In genomic region chr12:96167551-96167950, GRCm38 (mm10) we compare ENCODE assay signal across 19 mouse cellular contexts.
A peak's percentile ranks its signal among the peaks of the same experiment; 100 is the strongest.
DNase-seq lines count a peak whose midpoint lies in the region; ATAC-seq and TF ChIP-seq lines count a peak whose summit lies in the region.
"Had no signal": no experiment of that assay in that cellular context is flagged by ENCODE, and none has a peak within 500 bp of the region (broad histone marks: within the 10 kb centered on the region; RNA-seq: fewer than 3 reads in every experiment).

No protein-coding gene starts in this region.

- peak; percentile 20 for DNase-seq in embryonic facial prominence, embryonic 14.5 days (ENCODE audit: low spot score)
- DNase-seq in embryonic facial prominence, embryonic 10.5 days (ENCODE audit: low spot score): no peak
- DNase-seq in heart, postnatal 0 days (ENCODE audit: low spot score): peak; percentile 11
- DNase-seq in heart, adult 9 months (ENCODE audit: low spot score in 2 of 2): no peak
- DNase-seq in left cerebral cortex, postnatal 4 days: peak; percentile 14
- DNase-seq in left cerebral cortex, adult 8-10 months (ENCODE audit: low spot score in 2 of 2): no peak
- peak; percentile 20 for DNase-seq in right cerebral cortex, postnatal 4 days
- DNase-seq in right cerebral cortex, postnatal 14 days: no peak
- DNase-seq: adrenal gland, adult 2 months; cerebellum, adult 11-12 months; gastrocnemius, postnatal 14 days; kidney, adult 9 months; liver, embryonic 13.5 days; thymus, adult 2 months had no signal

- no peak overlapping the region for H3K4me3 ChIP-seq in embryonic facial prominence, embryonic 14.5 days (ENCODE audit: low read depth, low read length)
- no peak overlapping the region for H3K4me3 ChIP-seq in embryonic facial prominence, embryonic 10.5 days
- no peak overlapping the region for H3K4me3 ChIP-seq in heart, postnatal 0 days (ENCODE audit: low read depth, low read length)
- H3K4me3 ChIP-seq: left cerebral cortex, adult 2 months; limb, embryonic 12.5 days; liver, embryonic 13.5 days; neural tube, embryonic 12.5 days had no signal

- ATAC-seq in embryonic facial prominence, embryonic 14.5 days (ENCODE audit: low read depth): no peak
- no peak for ATAC-seq in heart, postnatal 0 days (ENCODE audit: insufficient read depth, low read depth)

- no peak for TF ChIP-seq EP300 in heart, postnatal 0 days (IDR thresholded peaks at IDR 0.05; ENCODE audit: low read depth)

- no peak overlapping the region for H3K4me2 ChIP-seq in embryonic facial prominence, embryonic 14.5 days (ENCODE audit: low read depth, low read length)
- H3K4me2 ChIP-seq in heart, postnatal 0 days (ENCODE audit: low read depth, low read length): no peak overlapping the region
- H3K4me2 ChIP-seq: heart, embryonic 11.5 days; limb, embryonic 12.5 days; liver, embryonic 13.5 days; neural tube, embryonic 12.5 days had no signal

- no peak overlapping the region for H3K27ac ChIP-seq in embryonic facial prominence, embryonic 14.5 days (replicated peaks; ENCODE audit: low read depth, low read length)
- H3K27ac ChIP-seq in embryonic facial prominence, embryonic 10.5 days (replicated peaks): no peak overlapping the region
- H3K27ac ChIP-seq in heart, postnatal 0 days (ENCODE audit: low read depth): 0 out of 2 replicates have a peak overlapping the region, but pooled peaks have one; percentile 3
- H3K27ac ChIP-seq: left cerebral cortex, adult 2 months; limb, embryonic 12.5 days; liver, embryonic 13.5 days; neural tube, embryonic 12.5 days had no signal

- intact Hi-C loops in left cerebral cortex, postnatal 4 days (cut with DNase I): no loop called here

- no peaks in the 10 kb centered on the region for H3K9me3 ChIP-seq in embryonic facial prominence, embryonic 14.5 days (ENCODE audit: control insufficient read depth, low read length)
- no peaks in the 10 kb centered on the region for H3K9me3 ChIP-seq in embryonic facial prominence, embryonic 10.5 days
- no peaks in the 10 kb centered on the region for H3K9me3 ChIP-seq in heart, postnatal 0 days (replicated peaks; ENCODE audit: control insufficient read depth, low read length)
- H3K9me3 ChIP-seq: limb, embryonic 12.5 days; liver, embryonic 13.5 days; neural tube, embryonic 12.5 days had no signal

- no peak for TF ChIP-seq CTCF in heart, postnatal 0 days (IDR thresholded peaks at IDR 0.05; ENCODE audit: low read depth)

- H3K27me3 ChIP-seq in embryonic facial prominence, embryonic 14.5 days (replicated peaks; ENCODE audit: control insufficient read depth, insufficient read depth, low read length): no peaks in the 10 kb centered on the region
- H3K27me3 ChIP-seq in embryonic facial prominence, embryonic 10.5 days (replicated peaks; ENCODE audit: low read depth, poor library complexity, severe bottlenecking): no peaks in the 10 kb centered on the region
- no peaks in the 10 kb centered on the region for H3K27me3 ChIP-seq in heart, postnatal 0 days (ENCODE audit: control insufficient read depth, insufficient read depth, low read length)
- H3K27me3 ChIP-seq: CH12.LX; limb, embryonic 12.5 days; liver, embryonic 13.5 days; neural tube, embryonic 12.5 days had no signal

- no peaks in the 10 kb centered on the region for H3K36me3 ChIP-seq in embryonic facial prominence, embryonic 14.5 days (ENCODE audit: control insufficient read depth, insufficient read depth, low read length)
- H3K36me3 ChIP-seq in embryonic facial prominence, embryonic 10.5 days (replicated peaks): no peaks in the 10 kb centered on the region
- no peaks in the 10 kb centered on the region for H3K36me3 ChIP-seq in heart, postnatal 0 days (replicated peaks; ENCODE audit: control insufficient read depth, insufficient read depth, low read length)
- H3K36me3 ChIP-seq: limb, embryonic 12.5 days; liver, embryonic 13.5 days; neural tube, embryonic 12.5 days had no signal

- H3K4me1 ChIP-seq in embryonic facial prominence, embryonic 14.5 days (ENCODE audit: control insufficient read depth, insufficient read depth, low read length): no peaks in the 10 kb centered on the region
- H3K4me1 ChIP-seq in embryonic facial prominence, embryonic 10.5 days: no peaks in the 10 kb centered on the region
- peaks cover 5% of the 10 kb centered on the region for H3K4me1 ChIP-seq in heart, postnatal 0 days (ENCODE audit: control insufficient read depth, insufficient read depth)
- H3K4me1 ChIP-seq: limb, embryonic 12.5 days; liver, embryonic 13.5 days; neural tube, embryonic 12.5 days had no signal

- H3K9ac ChIP-seq in embryonic facial prominence, embryonic 14.5 days (ENCODE audit: low read depth, low read length): no peak overlapping the region
- no peak overlapping the region for H3K9ac ChIP-seq in heart, postnatal 0 days (replicated peaks; ENCODE audit: low read depth, low read length)
- H3K9ac ChIP-seq: limb, embryonic 12.5 days; liver, embryonic 13.5 days; neural tube, embryonic 12.5 days had no signal

- WGBS in embryonic facial prominence, embryonic 14.5 days: 76% methylated on average over 1 of the region's 1 CpGs
- 92% methylated on average over 1 of the region's 1 CpGs for WGBS in embryonic facial prominence, embryonic 10.5 days
- WGBS in heart, postnatal 0 days: 83% methylated on average over 1 of the region's 1 CpGs

Comparison
In these comparisons a context has a peak if more than half of its experiments do, and no peak if none do; other contexts are left out.
1. DNase-seq: peak in embryonic facial prominence, embryonic 14.5 days (single experiment), heart, postnatal 0 days (single experiment), left cerebral cortex, postnatal 4 days (single experiment) and right cerebral cortex, postnatal 4 days (single experiment); none in embryonic facial prominence, embryonic 10.5 days (single experiment), heart, adult 9 months (0 of 2), left cerebral cortex, adult 8-10 months (0 of 2) and right cerebral cortex, postnatal 14 days (single experiment).